Mouse (Mus musculus) megakaryocyte, embryonic 14.5 days (primary cell): Measurements from ENCODE around the gene Atn1. TPM values are rescaled to one million over a fixed set of nuclear protein-coding genes. Genes with fewer than 3 reads are reported as not detected.

Experiments
- H3K27me3 ChIP-seq: replicated peaks from 2 replicates; pipeline ENCODE3; 2012; ENCODE audit warnings: inconsistent platforms
- H3K36me3 ChIP-seq: replicated peaks from 2 replicates; pipeline ENCODE3; 2012; ENCODE audit warnings: low read length, inconsistent platforms, mixed read lengths
- H3K4me1 ChIP-seq: 2 replicates; pipeline ENCODE4 v1.6.1; 2012; ENCODE audit warnings: inconsistent platforms
- H3K4me3 ChIP-seq: replicated peaks from 2 replicates; pipeline ENCODE3; 2012; ENCODE audit warnings: moderate library complexity, mild to moderate bottlenecking, inconsistent platforms
- H3K9me3 ChIP-seq: 2 replicates; pipeline ENCODE4 v1.6.1; 2012; ENCODE audit warnings: inconsistent platforms
- FLI1 ChIP-seq: IDR thresholded peaks from 2 replicates; pipeline ENCODE4 v1.6.1; 2012; ENCODE audit warnings: low read length, inconsistent platforms, mixed read lengths
- GATA1 ChIP-seq: IDR thresholded peaks from 3 replicates; pipeline ENCODE4 v1.6.1; 2012; ENCODE audit warnings: mixed read lengths, low read length, inconsistent platforms, borderline replicate concordance
- polyA plus RNA-seq: library from polyadenylated mRNA; stranded (reverse); fragments of >175 nt; gene quantifications from 2 replicates; pipeline ENCODE4 v1.2.3, GENCODE M21; 2012; ENCODE audit warnings: low replicate concordance; ENCODE audit not compliant: insufficient read depth

Gene Atn1
- polyA plus RNA-seq, 1 experiment, result 38.5 TPM

GRCm38 (mm10) chr6:124699962-124700610 lies 56.2 kb downstream of the Atn1 start:
- no peaks in the 10 kb centered on the region for H3K27me3 ChIP-seq
- H3K36me3 ChIP-seq, result peaks cover 99% of the 10 kb centered on the region
- H3K4me3 ChIP-seq, result no peak overlapping the region
- H3K4me1 ChIP-seq, result peaks cover 39% of the 10 kb centered on the region
- H3K9me3 ChIP-seq, result no peaks in the 10 kb centered on the region
- no peak for TF ChIP-seq GATA1
- no peak for TF ChIP-seq FLI1

GRCm38 (mm10) chr6:124699366-124699765 lies 57.0 kb downstream of the Atn1 start:
- peaks cover 97% of the 10 kb centered on the region for H3K36me3 ChIP-seq
- H3K27me3 ChIP-seq, result no peaks in the 10 kb centered on the region
- no peaks in the 10 kb centered on the region for H3K9me3 ChIP-seq
- peaks cover 43% of the 10 kb centered on the region for H3K4me1 ChIP-seq
- H3K4me3 ChIP-seq, result no peak overlapping the region
- TF ChIP-seq GATA1 (no peak), FLI1 (no peak)

- Histone ChIP-seq H3K4me1 (peaks cover 48% of the 10 kb centered on the region), H3K9me3 (no peaks in the 10 kb centered on the region), H3K4me3 (no peak overlapping the region), H3K27me3 (no peaks in the 10 kb centered on the region), H3K36me3 (peaks cover 97% of the 10 kb centered on the region)
- TF ChIP-seq GATA1 (no peak), FLI1 (no peak)
These were observed 57.6 kb downstream of the Atn1 start for GRCm38 (mm10) chr6:124698751-124699150.

GRCm38 (mm10) chr6:124696441-124697150 lies 59.7 kb downstream of the Atn1 start:
- peaks cover 95% of the 10 kb centered on the region for H3K36me3 ChIP-seq
- no peak overlapping the region for H3K4me3 ChIP-seq
- H3K4me1 ChIP-seq, result peaks cover 48% of the 10 kb centered on the region
- H3K27me3 ChIP-seq, result no peaks in the 10 kb centered on the region
- H3K9me3 ChIP-seq, result 0 out of 2 replicates have a peak, but pooled peaks cover 3% of the 10 kb centered on the region
- TF ChIP-seq GATA1 (no peak), FLI1 (no peak)

- H3K4me1 ChIP-seq, result peaks cover 39% of the 10 kb centered on the region
These were observed 62.0 kb downstream of the Atn1 start for GRCm38 (mm10) chr6:124694166-124694955.

GRCm38 (mm10) chr6:124693243-124693981 lies 62.9 kb downstream of the Atn1 start:
- no peaks in the 10 kb centered on the region for H3K27me3 ChIP-seq
- 0 out of 2 replicates have a peak, but pooled peaks cover 3% of the 10 kb centered on the region for H3K9me3 ChIP-seq
- H3K4me1 ChIP-seq, result peaks cover 44% of the 10 kb centered on the region
- TF ChIP-seq FLI1, result no peak
- no peak for TF ChIP-seq GATA1
- no peak overlapping the region for H3K4me3 ChIP-seq
- peaks cover 76% of the 10 kb centered on the region for H3K36me3 ChIP-seq

More at GRCm38 (mm10) chr6:124694166-124694955, 62.0 kb downstream of the Atn1 start:
- no peak overlapping the region for H3K4me3 ChIP-seq
- peaks cover 85% of the 10 kb centered on the region for H3K36me3 ChIP-seq
- no peaks in the 10 kb centered on the region for H3K27me3 ChIP-seq
- TF ChIP-seq FLI1 (no peak), GATA1 (no peak)
- H3K9me3 ChIP-seq, result 0 out of 2 replicates have a peak, but pooled peaks cover 3% of the 10 kb centered on the region

Other genes starting within 250 kb of the Atn1 start
- 0.54 TPM in 1 of 2 replicates, not detected in the other for gene C1ra, start 244.1 kb downstream of the Atn1 start, polyA plus RNA-seq
- gene C1s1, start 214.2 kb downstream of the Atn1 start, polyA plus RNA-seq, result 0.04 TPM in 1 of 2 replicates, not detected in the other
- not detected in 2 replicates for gene C1rb, start 186.2 kb downstream of the Atn1 start, polyA plus RNA-seq
- gene C1s2, start 120.4 kb downstream of the Atn1 start, polyA plus RNA-seq, result not detected in 2 replicates
- gene Lpcat3, start 93.5 kb downstream of the Atn1 start, polyA plus RNA-seq, result 119 and 190 TPM in 2 replicates
- gene Emg1, start 44.3 kb downstream of the Atn1 start, polyA plus RNA-seq, result 46.3 and 153 TPM in 2 replicates
- 72.8 and 150 TPM in 2 replicates for gene Phb2, start 44.2 kb downstream of the Atn1 start, polyA plus RNA-seq
- gene Ptpn6, start 17.8 kb downstream of the Atn1 start, polyA plus RNA-seq, result 19.9 and 20.1 TPM in 2 replicates
- gene Grcc10, start 15.2 kb downstream of the Atn1 start, polyA plus RNA-seq, result 11.7 and 65.2 TPM in 2 replicates
- gene Gm45234, start 503 bp downstream of the Atn1 start, polyA plus RNA-seq, result 43.0 TPM in 1 of 2 replicates, not detected in the other
- 5.8 and 6.2 TPM in 2 replicates for gene Eno2, start 13.1 kb upstream of the Atn1 start, polyA plus RNA-seq
- gene Lrrc23, start 23.2 kb upstream of the Atn1 start, polyA plus RNA-seq, result not detected in 2 replicates
- 42.5 and 52.2 TPM in 2 replicates for gene Spsb2, start 52.1 kb upstream of the Atn1 start, polyA plus RNA-seq
- gene Tpi1, start 57.8 kb upstream of the Atn1 start, polyA plus RNA-seq, result 74.5 and 552 TPM in 2 replicates
- 35.1 and 61.7 TPM in 2 replicates for gene Usp5, start 73.0 kb upstream of the Atn1 start, polyA plus RNA-seq
- 27.2 and 32.4 TPM in 2 replicates for gene Cdca3, start 73.0 kb upstream of the Atn1 start, polyA plus RNA-seq
- gene Gnb3, start 83.8 kb upstream of the Atn1 start, polyA plus RNA-seq, result not detected in 2 replicates
- 5.5 TPM in 1 of 2 replicates, not detected in the other for gene P3h3, start 101.2 kb upstream of the Atn1 start, polyA plus RNA-seq
- gene Gpr162, start 107.5 kb upstream of the Atn1 start, polyA plus RNA-seq, result 0.82 and 7.7 TPM in 2 replicates
- 0.35 TPM in 1 of 2 replicates, not detected in the other for gene Cd4, start 131.7 kb upstream of the Atn1 start, polyA plus RNA-seq
- gene Lag3, start 155.2 kb upstream of the Atn1 start, polyA plus RNA-seq, result 0.62 TPM in 1 of 2 replicates, not detected in the other
- 330 and 450 TPM in 2 replicates for gene Ptms, start 163.6 kb upstream of the Atn1 start, polyA plus RNA-seq
- gene Mlf2, start 174.9 kb upstream of the Atn1 start, polyA plus RNA-seq, result 183 and 362 TPM in 2 replicates
- 46.8 and 55.7 TPM in 2 replicates for gene Cops7a, start 209.0 kb upstream of the Atn1 start, polyA plus RNA-seq
- gene Pianp, start 240.2 kb upstream of the Atn1 start, polyA plus RNA-seq, result 2.5 and 7.7 TPM in 2 replicates